Mouse (Mus musculus) adrenal gland, postnatal 36 days (tissue): ENCODE measurements at regions not wholly inside any gene's neighbourhood (a gene's known extent, or its start where the extent isn't known, plus 50 kb on each side); places are given as distances from the start of the nearest gene placed in this dataset.

ENCODE experiments used
- DNase-seq, 2 experiments: peaks; one replicate each; pipeline ENCODE4 v3.0.0; 2021; ENCODE audit warnings: mixed read lengths in 1 of 2

DNA sequence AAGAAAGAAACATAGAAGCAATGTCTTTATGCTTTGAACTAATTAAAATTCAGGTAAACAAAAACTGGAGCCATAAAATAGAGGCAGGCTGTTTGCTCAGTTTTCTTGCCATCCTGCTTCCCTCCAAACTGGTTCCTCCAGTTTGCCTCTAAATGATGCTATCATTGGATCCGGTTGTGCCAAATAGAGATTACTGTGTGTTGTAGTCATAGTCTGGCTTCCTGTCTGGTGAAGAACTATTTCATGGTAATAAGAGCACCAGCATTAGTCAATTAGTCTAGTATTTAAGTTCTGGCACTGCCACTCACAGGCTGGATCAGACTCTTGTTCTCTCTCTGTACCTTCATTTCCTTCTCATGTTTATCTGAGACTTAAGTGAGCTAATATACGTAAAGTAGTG lies 141.9 kb upstream of the Rasa1 start:
- no peak for DNase-seq

DNA sequence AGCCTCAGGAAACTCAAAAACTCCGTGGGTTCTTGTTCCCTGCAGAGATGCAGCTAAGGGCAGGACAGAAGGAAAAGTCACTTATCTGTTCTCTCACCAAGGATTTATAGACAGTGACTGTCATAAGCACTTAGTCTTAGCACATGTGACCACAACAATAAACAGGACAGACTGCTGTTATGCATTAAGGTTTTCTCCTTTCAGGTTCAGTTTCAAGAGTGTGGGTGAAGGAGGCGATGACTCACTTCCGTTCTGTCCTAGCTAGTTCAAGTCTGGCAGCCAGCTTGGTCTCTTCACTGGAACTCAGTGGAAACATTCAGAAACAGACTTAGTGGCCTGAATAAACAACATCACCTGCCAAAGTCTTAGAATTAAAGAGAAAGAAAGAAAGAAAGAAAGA lies 141.1 kb upstream of the Rasa1 start:
- no peak for DNase-seq

DNA sequence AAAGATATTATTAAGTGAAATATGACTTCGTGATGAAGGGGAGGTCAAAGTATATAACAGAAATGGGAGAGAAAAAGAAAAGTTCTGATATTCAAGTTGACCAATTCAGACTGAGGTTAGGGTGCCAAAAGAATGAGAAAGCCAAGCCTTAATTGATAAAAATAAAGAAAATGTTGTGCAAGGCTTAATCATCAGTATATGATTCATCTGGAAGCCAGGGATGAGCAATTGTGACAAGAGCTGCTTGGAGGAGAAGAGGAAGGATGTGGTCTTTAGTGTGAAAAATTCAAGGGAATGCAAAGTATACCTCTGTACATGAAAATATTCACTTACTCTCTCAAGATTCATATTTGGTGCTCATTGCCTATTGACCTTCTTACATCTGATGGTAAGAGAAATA lies 129.7 kb upstream of the Rasa1 start:
- DNase-seq: no peak

DNA sequence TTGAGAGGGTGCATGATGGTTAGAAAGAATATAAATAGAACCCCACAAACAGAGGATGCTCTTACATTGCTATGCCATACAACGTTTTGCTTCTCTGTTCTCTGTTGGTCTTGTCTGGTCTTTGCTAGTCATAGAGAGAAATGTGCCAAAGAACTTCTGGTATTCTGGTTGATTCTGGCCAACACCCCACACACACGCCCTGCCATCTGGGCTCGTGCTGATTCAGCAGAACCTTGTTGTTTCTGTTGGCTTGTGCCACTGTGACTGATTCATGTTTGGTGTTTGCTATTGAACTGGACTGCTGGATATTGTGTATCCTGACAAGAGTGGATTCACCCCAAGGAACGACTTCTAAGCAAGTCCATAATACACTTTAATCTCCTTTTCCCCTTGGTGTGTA lies 126.0 kb upstream of the Rasa1 start:
- no peak for DNase-seq

DNA sequence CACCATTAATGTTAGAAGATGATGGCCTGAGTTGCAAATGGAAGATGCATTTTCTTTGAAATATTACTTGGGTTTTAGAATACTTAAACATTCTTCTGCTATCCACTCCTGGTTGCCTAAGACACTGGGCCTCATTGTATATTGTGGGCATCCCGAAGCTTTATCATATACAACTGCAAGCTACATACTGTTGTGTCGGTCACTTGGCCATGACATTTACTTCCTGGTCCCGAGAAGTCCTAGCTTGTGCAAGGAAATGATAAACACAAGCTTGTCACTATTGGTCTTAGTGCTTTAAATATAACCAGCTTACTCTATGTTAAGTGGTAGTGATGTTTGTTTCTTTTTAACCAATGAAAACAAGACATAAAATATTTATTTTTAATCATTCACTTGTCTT lies 122.4 kb upstream of the Rasa1 start:
- DNase-seq: no peak

DNA sequence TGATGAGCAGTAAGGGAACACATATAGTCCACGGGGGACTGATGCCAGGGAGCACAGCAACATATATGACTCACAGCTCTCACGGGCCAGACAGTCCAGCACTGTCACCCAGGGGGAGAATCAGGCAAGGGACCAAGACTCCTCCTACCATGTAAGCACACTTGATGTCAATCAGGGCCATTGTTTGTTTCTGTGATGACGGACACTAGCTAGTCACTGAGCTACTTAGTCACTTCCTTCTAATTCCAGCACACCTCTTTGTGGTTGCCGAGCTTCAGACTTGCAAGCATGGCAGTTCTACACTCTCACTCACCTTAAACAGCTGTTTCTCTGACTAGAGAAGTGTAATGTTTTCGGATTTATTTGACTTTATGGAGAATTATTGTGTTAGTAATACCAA lies 109.9 kb upstream of the Rasa1 start:
- no peak for DNase-seq

DNA sequence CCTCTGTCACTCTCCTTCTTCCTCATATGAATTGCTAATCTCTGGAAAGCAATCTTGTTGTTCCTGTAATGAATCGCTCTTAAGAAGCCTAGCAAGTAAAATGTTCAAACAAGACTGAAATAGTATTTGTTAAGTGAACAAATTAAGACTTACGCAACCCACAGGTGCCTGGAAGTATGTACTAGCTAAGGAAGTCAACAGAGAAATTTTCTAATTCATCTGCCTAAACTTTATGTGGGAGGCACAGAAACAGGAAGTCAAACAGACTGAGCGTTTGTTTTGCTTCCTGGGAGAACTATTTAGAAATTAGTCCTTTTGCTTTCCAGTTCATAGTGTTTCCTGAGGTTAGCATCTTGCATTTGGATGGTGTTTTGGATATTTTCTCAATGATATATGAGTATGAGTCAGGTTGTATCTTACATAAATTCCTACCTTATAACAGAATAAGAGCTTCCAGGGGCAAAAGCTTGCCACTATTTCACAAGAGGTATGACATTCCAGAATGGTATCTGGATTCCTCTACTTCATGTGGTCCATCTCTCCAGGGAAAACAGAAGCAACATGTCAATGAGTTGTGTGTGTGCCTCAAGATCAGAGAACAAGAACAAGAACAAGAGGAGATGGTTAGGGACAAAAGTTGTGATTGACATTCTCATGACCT lies 87.5 kb upstream of the Rasa1 start:
- no peak for DNase-seq

DNA sequence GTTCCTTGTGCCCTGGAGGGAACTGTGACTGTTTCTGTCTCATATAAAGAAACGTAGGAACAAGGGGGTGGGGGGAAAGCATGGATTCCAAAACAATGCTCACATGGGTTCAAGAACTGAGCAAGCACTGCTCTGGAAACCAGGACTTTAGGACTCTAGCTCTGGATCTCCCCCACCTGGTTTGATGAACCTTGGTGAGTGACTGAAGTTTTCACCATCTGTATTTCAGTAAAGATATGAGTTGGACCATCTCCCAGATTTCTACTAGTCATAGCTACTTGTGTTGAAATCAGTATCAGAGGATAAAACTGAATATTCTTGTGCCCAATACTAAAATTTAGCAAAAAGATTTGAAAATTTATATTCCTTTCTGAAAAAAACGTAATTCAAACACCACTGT lies 70.7 kb upstream of the Rasa1 start:
- no peak for DNase-seq

DNA sequence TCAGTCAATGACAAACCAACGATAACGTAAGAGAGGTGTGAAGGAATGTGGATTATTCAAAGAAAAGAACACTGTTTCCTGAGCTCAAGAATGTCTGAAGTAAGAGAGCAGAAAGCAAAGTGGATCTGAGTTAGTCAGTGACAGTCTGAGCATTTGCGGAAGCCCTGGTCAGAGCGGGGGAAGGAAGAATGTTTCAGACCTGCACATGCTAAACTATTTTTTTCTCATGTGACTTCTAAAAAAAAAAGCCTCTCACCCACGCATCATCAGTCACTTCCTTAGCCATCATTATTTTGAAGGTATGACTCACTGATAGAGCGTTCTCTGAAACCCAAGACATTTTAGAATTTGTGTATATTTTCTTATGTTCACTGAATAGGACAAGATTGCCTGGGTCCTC lies 70.2 kb upstream of the Rasa1 start:
- no peak for DNase-seq

DNA sequence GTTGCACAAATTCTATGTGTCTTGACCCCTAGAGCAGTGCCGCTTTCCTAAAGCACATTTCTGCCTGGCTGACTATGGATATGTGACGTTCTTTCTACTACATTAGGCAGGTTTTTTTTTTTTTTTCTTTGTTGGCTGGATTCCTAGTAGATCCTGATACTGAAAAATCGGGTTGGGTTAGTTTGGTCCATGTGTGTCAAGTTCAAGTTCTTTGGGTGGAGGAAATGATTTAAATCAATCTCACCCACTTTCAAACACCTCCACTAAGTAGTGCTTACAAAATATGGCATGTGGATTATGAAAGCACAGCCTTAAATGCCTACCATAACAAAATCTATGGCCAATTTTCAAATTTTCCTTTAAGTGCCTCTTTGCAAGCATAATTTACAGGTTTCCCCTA lies 63.1 kb upstream of the Rasa1 start:
- no peak for DNase-seq
